Comparison of ENCODE assay signal across 10 mouse cellular contexts in genomic region chr7:98490911-98491310, GRCm38 (mm10). TPM values are rescaled to one million over a fixed set of nuclear protein-coding genes. Genes with fewer than 3 reads are reported as not detected.
DNase-seq lines count a peak whose midpoint lies in the region; ATAC-seq and TF ChIP-seq lines count a peak whose summit lies in the region.
"Had no signal": no experiment of that assay in that cellular context is flagged by ENCODE, and none has a peak within 500 bp of the region (broad histone marks: within the 10 kb centered on the region; RNA-seq: fewer than 3 reads in every experiment).

No protein-coding gene starts in this region.

- no peaks in the 10 kb centered on the region for H3K36me3 ChIP-seq in limb, embryonic 12.5 days
- H3K36me3 ChIP-seq in limb, embryonic 10.5 days, result no peaks in the 10 kb centered on the region
- H3K36me3 ChIP-seq in liver, embryonic 16.5 days (ENCODE audit: control insufficient read depth, insufficient read depth), result no peaks in the 10 kb centered on the region

- 95% methylated on average over 6 of the region's 6 CpGs for WGBS in limb, embryonic 12.5 days
- WGBS in limb, embryonic 10.5 days, result 94% methylated on average over 6 of the region's 6 CpGs
- 81% methylated on average over 6 of the region's 6 CpGs for WGBS in liver, embryonic 16.5 days (ENCODE audit: insufficient replicate concordance)

- DNase-seq in gastrocnemius, adult 2 months, result no peak
- DNase-seq in gastrocnemius, adult 8-10 months (ENCODE audit: low spot score in 2 of 2), result no peak
- no peak for DNase-seq in limb, embryonic 10.5 days (ENCODE audit: low spot score)
- DNase-seq in cerebellum, postnatal 36 days, result no peak
- DNase-seq in frontal cortex, postnatal 14 days (ENCODE audit: low spot score in 2 of 2), result no peak
- DNase-seq: gastrocnemius, postnatal 25 days had no signal

- intact Hi-C loops in gastrocnemius, adult 2 months (cut with DNase I), result no loop called here

- TF ChIP-seq POLR2A in embryonic fibroblast, embryonic 13.5 days (IDR thresholded peaks at IDR 0.05; ENCODE audit: low read depth, low read length), result no peak; the same call in 1 of the 2 replicates

- H3K4me2 ChIP-seq in limb, embryonic 12.5 days, result peak overlapping the region; percentile 79; the same call in 1 of the 2 replicates
- H3K4me2 ChIP-seq in liver, embryonic 16.5 days (ENCODE audit: low read depth, low read length), result no peak overlapping the region

- peaks cover 29% of the 10 kb centered on the region for H3K27me3 ChIP-seq in limb, embryonic 12.5 days
- peaks cover 59% of the 10 kb centered on the region for H3K27me3 ChIP-seq in limb, embryonic 10.5 days (ENCODE audit: low read depth, poor library complexity, severe bottlenecking)
- peaks cover 24% of the 10 kb centered on the region for H3K27me3 ChIP-seq in liver, embryonic 16.5 days (ENCODE audit: control insufficient read depth, insufficient read depth, low read depth, low read length)

- TF ChIP-seq CTCF in gastrocnemius, adult 2 months (IDR thresholded peaks at IDR 0.05), result no peak
- no peak for TF ChIP-seq CTCF in embryonic fibroblast, embryonic 13.5 days (IDR thresholded peaks at IDR 0.05; ENCODE audit: borderline replicate concordance, insufficient read depth, low read length)

- no peak for ATAC-seq in limb, embryonic 12.5 days (ENCODE audit: insufficient number of reproducible peaks, insufficient read depth, low FRiP score, low TSS enrichment, low read depth)
- ATAC-seq in liver, embryonic 16.5 days (ENCODE audit: low read depth), result no peak

- H3K4me3 ChIP-seq in gastrocnemius, adult 2 months, result peak overlapping the region; percentile 73
- H3K4me3 ChIP-seq in limb, embryonic 12.5 days (replicated peaks), result no peak overlapping the region
- H3K4me3 ChIP-seq in limb, embryonic 10.5 days, result no peak overlapping the region
- H3K4me3 ChIP-seq in embryonic fibroblast, embryonic 13.5 days (ENCODE audit: insufficient read depth, low read length), result peak overlapping the region; percentile 56
- H3K4me3 ChIP-seq in liver, embryonic 16.5 days (ENCODE audit: low read depth, low read length), result peak overlapping the region; percentile 50; the same call in 1 of the 2 replicates

- H3K9ac ChIP-seq in limb, embryonic 12.5 days (replicated peaks), result no peak overlapping the region
- H3K9ac ChIP-seq in liver, embryonic 16.5 days (ENCODE audit: low read depth, low read length), result no peak overlapping the region

- H3K4me1 ChIP-seq in limb, embryonic 12.5 days (replicated peaks), result peaks cover 37% of the 10 kb centered on the region
- peaks cover 53% of the 10 kb centered on the region for H3K4me1 ChIP-seq in limb, embryonic 10.5 days
- H3K4me1 ChIP-seq in embryonic fibroblast, embryonic 13.5 days (ENCODE audit: control insufficient read depth, insufficient read depth, low read length), result peaks cover 18% of the 10 kb centered on the region; the same call in 1 of the 2 replicates
- H3K4me1 ChIP-seq in liver, embryonic 16.5 days (ENCODE audit: control insufficient read depth, low read depth, low read length), result peaks cover 5% of the 10 kb centered on the region

- no peaks in the 10 kb centered on the region for H3K9me3 ChIP-seq in limb, embryonic 12.5 days
- H3K9me3 ChIP-seq in limb, embryonic 10.5 days (replicated peaks), result no peaks in the 10 kb centered on the region
- no peaks in the 10 kb centered on the region for H3K9me3 ChIP-seq in liver, embryonic 16.5 days (replicated peaks; ENCODE audit: control insufficient read depth, low read length)

- peak overlapping the region; percentile 84 for H3K27ac ChIP-seq in gastrocnemius, adult 2 months
- H3K27ac ChIP-seq in limb, embryonic 12.5 days, result no peak overlapping the region
- no peak overlapping the region for H3K27ac ChIP-seq in limb, embryonic 10.5 days
- peak overlapping the region; percentile 59; the same call in 1 of the 2 replicates for H3K27ac ChIP-seq in embryonic fibroblast, embryonic 13.5 days (ENCODE audit: insufficient read depth, low read length)
- H3K27ac ChIP-seq in liver, embryonic 16.5 days (ENCODE audit: low read length), result no peak overlapping the region

RNA-seq across cellular contexts. Expression of gene Lrrc32, which starts 1.8 kb away (rescaled TPM):
- total RNA-seq in gastrocnemius, adult 2 months (2021), result 1 to 10 TPM; 3.7 to 4.6 TPM
- total RNA-seq in gastrocnemius, adult 8-10 months (2022), result 1 to 10 TPM; 2.4 to 6.1 (median 2.9) TPM
- 2.3 and 4.6 TPM in 2 replicates for polyA plus RNA-seq in limb, embryonic 12.5 days (2016; fragmentation: Nextera tagmentation; extraction: Ambion mirVana)
- 2.8 and 3.6 TPM in 2 replicates for polyA plus RNA-seq in limb, embryonic 10.5 days (2016; fragmentation: Nextera tagmentation; extraction: Ambion mirVana)
- 95.5 and 220 TPM in 2 replicates for polyA plus RNA-seq in embryonic fibroblast, embryonic 13.5 days (2011; ENCODE audit: insufficient read length, low read depth, missing spikeins)
- 4.6 and 7.1 TPM in 2 replicates for polyA plus RNA-seq in liver, embryonic 16.5 days (2015; fragmentation: Nextera tagmentation; extraction: Ambion mirVana)

RNA-seq across cellular contexts. Expression of gene Gucy2d, which starts 50.7 kb away (rescaled TPM):
- total RNA-seq in gastrocnemius, adult 2 months (2021), result under 1 TPM in 1 of 2 experiments, not detected in 1; 0.25 TPM
- under 1 TPM in 1 of 4 experiments, not detected in 3; 0.17 TPM for total RNA-seq in gastrocnemius, adult 8-10 months (2022)
- polyA plus RNA-seq in limb, embryonic 12.5 days (2016; fragmentation: Nextera tagmentation; extraction: Ambion mirVana), result 0.08 TPM in 1 of 2 replicates, not detected in the other
- 0.05 TPM in 1 of 2 replicates, not detected in the other for polyA plus RNA-seq in limb, embryonic 10.5 days (2016; fragmentation: Nextera tagmentation; extraction: Ambion mirVana)
- not detected in 2 replicates for polyA plus RNA-seq in embryonic fibroblast, embryonic 13.5 days (2011; ENCODE audit: insufficient read length, low read depth, missing spikeins)
- not detected in 2 replicates for polyA plus RNA-seq in liver, embryonic 16.5 days (2015; fragmentation: Nextera tagmentation; extraction: Ambion mirVana)
- total RNA-seq: layer of hippocampus, postnatal 25 days had no signal

Comparison
In these comparisons a context has a peak if more than half of its experiments do, and no peak if none do; other contexts are left out.
1. H3K27ac ChIP-seq: peak in gastrocnemius, adult 2 months (single experiment) and embryonic fibroblast, embryonic 13.5 days (single experiment); none in limb, embryonic 12.5 days (single experiment), limb, embryonic 10.5 days (single experiment) and liver, embryonic 16.5 days (single experiment).
2. H3K4me3 ChIP-seq: peak in gastrocnemius, adult 2 months (single experiment), embryonic fibroblast, embryonic 13.5 days (single experiment) and liver, embryonic 16.5 days (single experiment); none in limb, embryonic 12.5 days (single experiment) and limb, embryonic 10.5 days (single experiment).
3. RNA of gene Lrrc32, which starts 1.8 kb away (polyA plus RNA-seq): 95.5 to 220 TPM in embryonic fibroblast, embryonic 13.5 days; 4.6 to 7.1 TPM in liver, embryonic 16.5 days, 2.8 to 3.6 TPM in limb, embryonic 10.5 days and 2.3 to 4.6 TPM in limb, embryonic 12.5 days; every median in the first group is over 10 times any median in the second.